Mouse (Mus musculus) retina, adult 2 months (tissue): ENCODE results near the gene Npat.
A peak's percentile ranks its signal among the peaks of the same experiment; 100 is the strongest.

Experiments
- DNase-seq: peaks from one replicate; pipeline ENCODE4 v3.0.0-alpha.2; 2012; ENCODE audit warnings: low read depth, low spot score

Npat gene

GRCm38 (mm10) chr9:53609968-53610781 is 73.3 kb downstream of the Npat start, which contains the start of gene Acat1:
Gene Acat1, minus strand, starts transcription at chr9:53610382.
- DNase-seq = peak; percentile 55

- DNase-seq = no peak
Measured at GRCm38 (mm10) chr9:53614286-53614685, 77.4 kb downstream of the Npat start.

- no peak for DNase-seq
Measured at GRCm38 (mm10) chr9:53615246-53615645, 78.4 kb downstream of the Npat start.
